Mouse (Mus musculus): ENCODE measurements at regions not wholly inside any gene's neighbourhood (a gene's known extent, or its start where the extent isn't known, plus 50 kb on each side); places are given as distances from the start of the nearest gene placed in this dataset.

GRCm38 (mm10) chr7:72737792-72738191 lies 431.4 kb upstream of the Mctp2 start:
- DNase-seq (ENCODE audit: low spot score): no peak

GRCm38 (mm10) chr7:72738324-72738944 lies 432.0 kb upstream of the Mctp2 start:
- no peak for DNase-seq (ENCODE audit: low spot score)

GRCm38 (mm10) chr7:72742376-72742775 lies 436.0 kb upstream of the Mctp2 start:
- no peak for DNase-seq (ENCODE audit: low spot score)

- no peak for DNase-seq (ENCODE audit: low spot score)
Observed at GRCm38 (mm10) chr7:72751501-72751917, 445.1 kb upstream of the Mctp2 start.

- DNase-seq (ENCODE audit: low spot score): no peak
Observed at GRCm38 (mm10) chr7:72753053-72753559, 446.7 kb upstream of the Mctp2 start.

- no peak for DNase-seq (ENCODE audit: low spot score)
Observed at GRCm38 (mm10) chr7:72762711-72763110, 456.3 kb upstream of the Mctp2 start.

GRCm38 (mm10) chr7:72768705-72769104 lies 462.3 kb upstream of the Mctp2 start:
- no peak for DNase-seq (ENCODE audit: low spot score)

- no peak for DNase-seq (ENCODE audit: low spot score)
Observed at GRCm38 (mm10) chr7:72774031-72774770, 467.8 kb upstream of the Mctp2 start.

DNA sequence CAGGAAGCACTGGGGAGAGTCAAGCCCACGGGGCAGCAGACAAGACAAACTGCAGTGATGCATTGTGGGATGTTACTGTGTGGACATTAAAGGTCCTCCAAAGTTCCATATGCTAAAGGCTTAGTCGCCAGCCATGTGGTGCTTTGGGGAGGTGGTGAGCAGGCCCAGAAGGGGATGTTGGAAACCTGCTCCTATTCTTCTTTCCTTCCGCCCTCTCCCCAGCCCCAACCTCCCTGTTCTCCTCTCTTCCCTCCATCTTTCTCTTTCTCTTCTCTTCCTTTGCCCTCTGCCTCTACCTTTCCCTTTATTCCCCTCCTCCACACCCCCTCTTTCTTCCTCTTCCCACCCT lies 468.3 kb upstream of the Mctp2 start:
- DNase-seq (ENCODE audit: low spot score): no peak

DNA sequence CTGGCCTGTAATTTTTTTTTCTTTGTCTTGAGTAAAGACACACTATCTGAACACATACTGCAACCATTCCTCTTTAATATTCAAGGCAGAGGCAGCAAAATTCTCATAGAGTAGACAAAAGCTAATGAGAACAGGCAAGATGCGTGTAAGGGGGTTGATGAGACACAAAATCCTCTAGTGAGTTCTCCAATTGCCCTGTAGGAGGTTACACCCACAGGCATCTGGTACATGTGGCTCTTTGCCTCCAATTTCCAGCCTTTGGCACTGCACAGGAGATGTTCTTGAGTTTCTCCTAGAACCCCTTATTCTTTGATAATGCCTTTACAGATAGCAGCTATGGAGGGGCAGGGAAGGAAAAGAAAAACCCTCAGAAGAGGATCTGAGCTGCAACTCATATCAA lies 480.9 kb upstream of the Mctp2 start:
- DNase-seq (ENCODE audit: low spot score): no peak

- DNase-seq (ENCODE audit: low spot score): no peak
Observed at GRCm38 (mm10) chr7:72788261-72788660, 481.9 kb upstream of the Mctp2 start.

DNA sequence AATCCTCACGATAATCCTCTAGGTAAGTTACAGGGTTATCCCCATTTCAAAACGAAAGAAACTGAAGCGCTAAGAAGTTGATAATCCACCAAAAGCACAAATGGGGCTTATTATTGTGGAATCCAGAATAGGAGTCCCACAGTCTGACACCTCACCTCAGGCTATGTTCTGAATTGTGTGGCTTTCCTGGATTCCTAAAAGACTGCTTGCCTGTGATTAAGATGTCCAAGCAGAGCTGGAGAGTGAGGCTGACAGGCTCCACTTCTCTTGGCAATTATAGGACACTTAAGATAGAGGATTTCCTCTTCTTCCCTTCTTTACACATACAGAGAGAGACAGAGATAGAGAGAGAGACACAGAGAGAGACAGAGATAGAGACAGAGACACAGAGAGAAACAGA lies 515.7 kb upstream of the Mctp2 start:
- DNase-seq (ENCODE audit: low spot score): no peak

DNA sequence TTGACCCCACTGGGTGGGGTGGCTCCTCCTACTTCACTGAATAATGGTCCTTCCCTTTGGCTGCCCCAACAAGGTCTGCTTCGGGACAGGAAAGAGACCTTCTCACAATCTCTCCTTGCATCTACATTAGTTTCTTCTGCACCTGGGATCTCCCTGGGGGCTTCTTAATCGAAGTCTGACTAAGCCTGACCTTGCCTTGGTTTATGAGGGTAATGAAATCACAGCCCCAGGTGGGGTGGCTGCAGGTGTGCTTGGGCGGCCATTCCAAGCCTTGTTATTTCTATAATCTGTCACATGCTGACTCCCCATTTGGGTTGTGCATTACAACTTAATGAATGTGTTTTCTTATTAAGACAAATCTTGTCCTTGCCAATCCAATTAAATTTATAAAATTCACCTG lies 520.2 kb upstream of the Mctp2 start:
- DNase-seq (ENCODE audit: low spot score): no peak

DNA sequence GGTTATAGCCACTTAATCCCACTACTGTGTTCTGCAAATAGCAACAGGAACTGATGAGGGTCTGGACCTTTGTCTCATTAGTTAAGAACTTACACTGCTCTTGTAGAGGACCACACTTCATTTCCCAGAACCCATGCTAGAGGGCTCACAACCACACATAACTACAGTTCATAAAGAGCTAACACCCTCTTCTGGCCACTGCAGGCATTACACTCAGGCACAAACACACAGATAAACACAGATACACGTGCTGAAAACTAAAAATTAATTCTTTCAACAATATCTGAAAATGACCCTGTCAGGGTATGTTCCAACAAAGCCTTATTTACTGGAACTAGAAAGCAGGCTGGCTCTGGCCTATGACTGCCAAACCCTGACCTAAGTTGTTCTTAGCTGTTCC lies 529.0 kb upstream of the Mctp2 start:
- DNase-seq (ENCODE audit: low spot score): no peak

DNA sequence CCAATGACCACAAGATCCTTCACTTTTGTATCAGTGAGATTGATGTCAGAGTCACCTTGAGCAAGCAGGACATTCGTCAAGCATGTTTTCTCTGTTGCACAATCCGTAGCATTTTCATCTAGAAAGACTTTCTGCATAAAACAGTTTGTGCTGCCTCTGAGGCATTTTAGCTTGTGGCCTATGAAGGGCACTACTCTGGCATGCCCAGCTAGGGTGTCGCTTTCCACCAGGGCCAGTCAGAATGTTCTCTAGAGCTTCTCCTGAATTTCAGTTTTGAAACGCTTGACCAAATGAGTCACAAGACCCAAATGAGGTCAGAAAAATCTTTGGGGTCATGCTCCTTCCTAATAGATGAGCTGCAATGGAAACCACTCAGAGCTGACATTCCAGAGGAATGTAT lies 529.6 kb upstream of the Mctp2 start:
- no peak for DNase-seq (ENCODE audit: low spot score)

- DNase-seq (ENCODE audit: low spot score): no peak
Observed at GRCm38 (mm10) chr7:72836457-72836985, 530.1 kb upstream of the Mctp2 start.

GRCm38 (mm10) chr7:72837992-72838655 lies 531.7 kb upstream of the Mctp2 start:
- no peak for DNase-seq (ENCODE audit: low spot score)

GRCm38 (mm10) chr7:72851346-72851745 lies 524.0 kb upstream of the Rgma start:
- no peak for DNase-seq (ENCODE audit: low spot score)

DNA sequence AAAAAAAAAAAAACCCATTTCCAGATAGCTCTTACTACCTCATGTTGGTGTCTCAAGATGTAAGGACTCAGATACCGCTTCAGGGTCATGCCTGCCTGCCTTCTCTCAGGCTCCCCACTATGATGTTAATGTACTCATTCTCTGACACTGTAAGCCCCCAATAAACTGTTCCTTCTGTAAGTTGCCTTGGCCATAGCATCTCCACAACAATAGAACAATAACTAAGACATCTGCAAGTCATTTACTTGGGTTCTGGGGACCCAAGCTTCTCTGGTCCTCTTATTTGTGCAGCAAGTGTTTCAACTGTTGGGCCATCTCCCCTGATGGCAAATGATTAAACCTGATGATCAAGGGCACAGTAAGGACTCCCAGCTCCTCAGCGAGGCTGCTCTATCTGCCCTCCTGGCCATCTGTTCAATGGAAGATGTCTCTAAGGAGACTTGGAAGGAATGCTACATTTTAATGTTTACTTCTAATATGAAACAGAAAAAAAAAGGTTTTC lies 520.8 kb upstream of the Rgma start:
- DNase-seq (ENCODE audit: low spot score): no peak

DNA sequence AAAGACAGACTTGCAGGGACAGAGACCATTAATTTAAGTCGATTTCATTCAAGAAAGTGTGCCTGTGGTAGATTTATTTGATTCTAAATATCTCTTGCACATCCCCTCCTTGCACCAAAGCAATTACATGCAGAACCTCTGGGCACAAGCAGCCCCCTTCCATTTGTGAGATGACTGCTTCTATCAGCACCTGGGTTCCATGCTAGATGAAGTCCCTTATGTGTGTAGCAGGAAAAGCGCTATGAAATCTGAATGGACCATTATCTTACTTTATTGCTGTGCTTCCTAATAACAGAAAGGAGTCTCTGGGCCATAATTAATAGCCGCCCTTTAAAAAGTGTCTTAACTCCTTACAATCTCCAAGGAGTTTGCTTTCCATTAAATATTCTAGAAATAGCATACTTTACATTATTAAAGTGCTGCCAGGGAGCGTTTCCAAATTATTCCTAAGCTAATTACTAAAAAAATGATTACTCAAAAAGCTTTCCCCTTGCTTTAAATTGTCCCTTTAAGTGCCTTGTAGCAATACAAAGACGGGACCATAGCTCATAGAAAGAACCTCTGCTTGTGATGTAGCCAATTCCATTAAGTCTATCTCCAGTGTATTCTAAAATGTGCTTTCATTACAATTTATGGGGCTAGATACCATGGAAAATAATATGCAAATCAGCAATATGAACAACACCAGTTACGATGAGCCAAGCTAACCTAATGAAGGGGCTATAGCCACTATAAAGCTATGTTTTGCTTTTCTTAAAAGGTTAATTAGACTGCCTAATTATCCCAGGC lies 508.1 kb upstream of the Rgma start:
- no peak for DNase-seq (ENCODE audit: low spot score)

DNA sequence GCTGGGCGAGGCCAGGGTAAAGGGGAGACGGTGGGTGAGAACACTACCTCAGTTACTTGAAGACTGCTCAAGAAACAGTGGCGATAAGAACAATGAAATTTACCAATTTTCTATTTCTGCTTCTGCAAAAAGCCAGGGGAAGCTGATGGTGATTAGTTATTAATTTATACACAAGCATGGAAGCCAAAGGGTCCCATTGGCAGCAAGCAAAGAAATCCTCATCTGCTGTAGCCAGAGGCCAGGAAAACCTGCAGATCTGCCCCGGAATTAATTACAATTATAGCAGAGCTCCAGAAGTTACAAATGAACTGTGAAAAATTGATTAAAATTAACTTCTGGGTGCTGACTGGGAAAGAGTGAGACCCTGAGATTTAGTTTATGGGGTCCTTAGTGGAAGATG lies 506.2 kb upstream of the Rgma start:
- DNase-seq (ENCODE audit: low spot score): no peak

GRCm38 (mm10) chr7:72900816-72901215 lies 474.5 kb upstream of the Rgma start:
- DNase-seq (ENCODE audit: low spot score): no peak

All from MN1 (cell line).